Mouse (Mus musculus): ENCODE results near the gene Aco1. TPM values are rescaled to one million over a fixed set of nuclear protein-coding genes. Genes with fewer than 3 reads are reported as not detected.

Gene Aco1
- polyA plus RNA-seq, 1 experiment from 2014 or later: 29.4 TPM

GRCm38 (mm10) chr4:40238483-40239408 is 95.9 kb downstream of the Aco1 start:
- Histone ChIP-seq H3K27me3 (replicated peaks) (no peaks in the 10 kb centered on the region), H3K4me3 (peak overlapping the region; percentile 81), H3K36me3 (peaks cover 11% of the 10 kb centered on the region), H3K9me3 (no peaks in the 10 kb centered on the region), H3K9ac (peak overlapping the region; percentile 85), H3K4me2 (peak overlapping the region; percentile 92), H3K4me1 (peaks cover 15% of the 10 kb centered on the region), H3K27ac (replicated peaks) (peak overlapping the region; percentile 76)
- ATAC-seq (ENCODE audit: extremely low read depth, insufficient number of reproducible peaks, low FRiP score, low TSS enrichment): no peak
- WGBS: 2% methylated on average over 17 of the region's 17 CpGs

GRCm38 (mm10) chr4:40239409-40240271 is 96.8 kb downstream of the Aco1 start, which contains the start of gene Ddx58:
Gene Ddx58 (minus strand): TSS chr4:40239828.
- peak within 1 kb of the TSS; percentile 85 for H3K9ac ChIP-seq
- H3K27ac ChIP-seq (replicated peaks): peak within 1 kb of the TSS; percentile 76
- H3K36me3 ChIP-seq: peaks cover 5% of the 10 kb centered on the region
- H3K4me1 ChIP-seq: peaks cover 15% of the 10 kb centered on the region
- no peaks in the 10 kb centered on the region for H3K27me3 ChIP-seq (replicated peaks)
- H3K4me3 ChIP-seq: peak within 1 kb of the TSS; percentile 81
- ATAC-seq (ENCODE audit: extremely low read depth, insufficient number of reproducible peaks, low FRiP score, low TSS enrichment): no peak; the same call in 1 of the 2 replicates
- H3K9me3 ChIP-seq: no peaks in the 10 kb centered on the region
- WGBS: 2% methylated on average over 33 of the region's 35 CpGs
- peak within 1 kb of the TSS; percentile 92 for H3K4me2 ChIP-seq

- no peaks in the 10 kb centered on the region for H3K27me3 ChIP-seq (replicated peaks)
- H3K9me3 ChIP-seq: no peaks in the 10 kb centered on the region
- H3K27ac ChIP-seq (replicated peaks): peak overlapping the region; percentile 76; the same call in 1 of the 2 replicates
- H3K4me1 ChIP-seq: peaks cover 15% of the 10 kb centered on the region
- H3K36me3 ChIP-seq: no peaks in the 10 kb centered on the region
- no peak for ATAC-seq (ENCODE audit: extremely low read depth, insufficient number of reproducible peaks, low FRiP score, low TSS enrichment)
- peak overlapping the region; percentile 81 for H3K4me3 ChIP-seq
- H3K9ac ChIP-seq: peak overlapping the region; percentile 85
- 56% methylated on average over 5 of the region's 5 CpGs for WGBS
- peak overlapping the region; percentile 92 for H3K4me2 ChIP-seq
These were observed 97.4 kb downstream of the Aco1 start for GRCm38 (mm10) chr4:40240272-40240744.

GRCm38 (mm10) chr4:40241928-40242327 is 99.0 kb downstream of the Aco1 start:
- no peak overlapping the region for H3K4me3 ChIP-seq
- no peak for ATAC-seq (ENCODE audit: extremely low read depth, insufficient number of reproducible peaks, low FRiP score, low TSS enrichment)
- H3K9me3 ChIP-seq: no peaks in the 10 kb centered on the region
- 46% methylated on average over 6 of the region's 6 CpGs for WGBS
- peaks cover 15% of the 10 kb centered on the region for H3K4me1 ChIP-seq
- no peaks in the 10 kb centered on the region for H3K36me3 ChIP-seq
- no peaks in the 10 kb centered on the region for H3K27me3 ChIP-seq (replicated peaks)
- H3K9ac ChIP-seq: no peak overlapping the region
- no peak overlapping the region for H3K27ac ChIP-seq (replicated peaks)
- no peak overlapping the region for H3K4me2 ChIP-seq

GRCm38 (mm10) chr4:40243006-40243405 is 100.1 kb downstream of the Aco1 start:
- no peak for ATAC-seq (ENCODE audit: extremely low read depth, insufficient number of reproducible peaks, low FRiP score, low TSS enrichment)
- H3K27me3 ChIP-seq (replicated peaks): no peaks in the 10 kb centered on the region
- H3K4me2 ChIP-seq: no peak overlapping the region
- H3K36me3 ChIP-seq: no peaks in the 10 kb centered on the region
- peaks cover 15% of the 10 kb centered on the region for H3K4me1 ChIP-seq
- 84% methylated on average over 4 of the region's 4 CpGs for WGBS
- no peak overlapping the region for H3K27ac ChIP-seq (replicated peaks)
- H3K4me3 ChIP-seq: no peak overlapping the region
- no peak overlapping the region for H3K9ac ChIP-seq
- no peaks in the 10 kb centered on the region for H3K9me3 ChIP-seq

- no peak overlapping the region for H3K27ac ChIP-seq (replicated peaks)
- H3K9ac ChIP-seq: no peak overlapping the region
- 74% methylated on average over 8 of the region's 8 CpGs for WGBS
- H3K27me3 ChIP-seq (replicated peaks): no peaks in the 10 kb centered on the region
- H3K36me3 ChIP-seq: no peaks in the 10 kb centered on the region
- peaks cover 7% of the 10 kb centered on the region for H3K4me1 ChIP-seq
- no peak for ATAC-seq (ENCODE audit: extremely low read depth, insufficient number of reproducible peaks, low FRiP score, low TSS enrichment)
- H3K4me2 ChIP-seq: no peak overlapping the region
- H3K9me3 ChIP-seq: no peaks in the 10 kb centered on the region
- H3K4me3 ChIP-seq: no peak overlapping the region
These were observed 101.2 kb downstream of the Aco1 start for GRCm38 (mm10) chr4:40244035-40244434.

Other genes with a start within 250 kb of the Aco1 start
- gene Ddx58, start 96.7 kb downstream of the Aco1 start, polyA plus RNA-seq (2015; fragmentation: Nextera tagmentation; extraction: Ambion mirVana): 7.5 and 8.2 TPM in 2 replicates
- gene Smim27, start 126.5 kb downstream of the Aco1 start, polyA plus RNA-seq (2015; fragmentation: Nextera tagmentation; extraction: Ambion mirVana): 28.9 and 38.1 TPM in 2 replicates
- gene Topors, start 126.8 kb downstream of the Aco1 start, polyA plus RNA-seq (2015; fragmentation: Nextera tagmentation; extraction: Ambion mirVana): 26.7 and 27.2 TPM in 2 replicates
- 469 and 539 TPM in 2 replicates for gene Ndufb6, start 136.3 kb downstream of the Aco1 start, polyA plus RNA-seq (2015; fragmentation: Nextera tagmentation; extraction: Ambion mirVana)

Data from heart, embryonic 13.5 days (tissue).